Mouse (Mus musculus) embryonic fibroblast, embryonic 13.5 days (primary cell): ENCODE results near the gene Mndal.

Experiments used
- CTCF ChIP-seq: IDR thresholded peaks from 2 replicates; pipeline ENCODE4 v1.5.1; 2011; ENCODE audit warnings: mild to moderate bottlenecking, control low read depth, low read length, moderate library complexity, borderline replicate concordance; ENCODE audit not compliant: insufficient read depth
- POLR2A ChIP-seq: IDR thresholded peaks from 2 replicates; pipeline ENCODE4 v1.6.1; 2011; ENCODE audit warnings: low read depth, mild to moderate bottlenecking, control low read depth, low read length, moderate library complexity

- no peak for TF ChIP-seq POLR2A
- no peak for TF ChIP-seq CTCF
Measured at GRCm38 (mm10) chr1:173955071-173955796, 12.9 kb upstream of the Mndal start.
